Mouse (Mus musculus) forebrain, embryonic 15.5 days (tissue): ENCODE data around the gene Sco2. TPM values are rescaled to one million over a fixed set of nuclear protein-coding genes. Genes with fewer than 3 reads are reported as not detected.

Source experiments
- ATAC-seq: fragments of 200-750 bp; cut with Nextera tagmentation; replicated peaks from 2 replicates; pipeline ENCODE4 v1.8.0; 2017; ENCODE audit warnings: mild to moderate bottlenecking, moderate TSS enrichment, moderate library complexity
- H3K27ac ChIP-seq: fragments of 300-500 bp; sonication (generic); replicated peaks from 2 replicates; pipeline ENCODE4 v1.5.1; 2015; ENCODE audit warnings: mild to moderate bottlenecking, inconsistent platforms
- H3K27me3 ChIP-seq: fragments of 300-500 bp; sonication (generic); 2 replicates; pipeline ENCODE4 v1.6.1; 2015; ENCODE audit warnings: inconsistent platforms
- H3K36me3 ChIP-seq: fragments of 300-500 bp; sonication (generic); 2 replicates; pipeline ENCODE4 v1.6.1; 2015; ENCODE audit warnings: mild to moderate bottlenecking, inconsistent platforms
- H3K4me1 ChIP-seq: fragments of 300-500 bp; sonication (generic); 2 replicates; pipeline ENCODE4 v1.6.1; 2015; ENCODE audit warnings: inconsistent platforms
- H3K4me2 ChIP-seq: fragments of 300-500 bp; sonication (generic); replicated peaks from 2 replicates; pipeline ENCODE4 v1.6.1; 2015; ENCODE audit warnings: mild to moderate bottlenecking, inconsistent platforms
- H3K4me3 ChIP-seq: fragments of 300-500 bp; sonication (generic); 2 replicates; pipeline ENCODE4 v1.5.1; 2015; ENCODE audit warnings: mild to moderate bottlenecking, inconsistent platforms
- H3K9ac ChIP-seq: fragments of 300-500 bp; sonication (generic); replicated peaks from 2 replicates; pipeline ENCODE4 v1.6.1; 2015; ENCODE audit warnings: mild to moderate bottlenecking, inconsistent platforms
- H3K9me3 ChIP-seq: fragments of 300-500 bp; sonication (generic); 2 replicates; pipeline ENCODE4 v1.6.1; 2016; ENCODE audit warnings: inconsistent platforms
- WGBS: fragments of 180-500 bp; shearing (Covaris S2); methylation state at CpG from one replicate; pipeline ENCODE4 v1.1.7; 2015; ENCODE audit warnings: mixed read lengths; 5-methylcytosine and 5-hydroxymethylcytosine counted together
- polyA plus RNA-seq: library from polyadenylated mRNA; unstranded; fragments of >200 nt; fragmentation: Nextera tagmentation; extraction: Ambion mirVana; gene quantifications from 2 replicates; pipeline ENCODE4 v1.2.1, GENCODE M21; 2015

The Sco2 gene
- polyA plus RNA-seq, result 9.0 and 10.2 TPM in 2 replicates

- peak within 1 kb of the TSS; percentile 76 for H3K9ac ChIP-seq
- H3K27ac ChIP-seq, result peak within 1 kb of the TSS; percentile 93
- H3K4me1 ChIP-seq, result peaks cover 22% of the 10 kb centered on the region
- under 1% methylated on average over 42 of the region's 42 CpGs for WGBS
- H3K27me3 ChIP-seq, result peaks cover 31% of the 10 kb centered on the region
- H3K36me3 ChIP-seq, result peaks cover 38% of the 10 kb centered on the region
- H3K4me2 ChIP-seq, result peak within 1 kb of the TSS; percentile 65
- H3K4me3 ChIP-seq, result peak within 1 kb of the TSS; percentile 59
- ATAC-seq, result peak; percentile 86
- H3K9me3 ChIP-seq, result no peaks in the 10 kb centered on the region
These were observed at the start of gene Sco2 for GRCm38 (mm10) chr15:89373762-89374248. Gene Sco2 (minus strand): TSS chr15:89373846.

DNA sequence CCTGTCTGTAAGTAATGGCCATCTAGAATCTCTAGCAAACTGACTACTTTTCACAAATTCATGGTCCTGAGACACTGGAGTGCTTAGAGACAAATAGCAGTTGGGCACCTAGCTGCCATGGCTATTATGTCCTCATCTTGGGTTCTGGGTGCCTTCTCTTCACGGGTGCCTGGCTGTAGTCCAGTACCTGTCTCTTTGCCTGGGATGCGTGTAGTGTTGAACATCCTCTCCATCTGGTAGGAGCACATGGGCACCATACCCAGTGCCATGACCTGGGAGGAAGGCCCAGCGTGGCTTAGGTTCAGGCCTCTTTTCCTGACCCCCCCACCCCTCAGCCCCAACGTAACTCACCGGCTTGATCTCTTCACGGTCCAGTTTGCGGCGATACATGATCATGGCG lies 48.3 kb upstream of the Sco2 start:
- Histone ChIP-seq H3K27me3 (no peaks in the 10 kb centered on the region), H3K36me3 (peaks cover 34% of the 10 kb centered on the region; the same call in 1 of the 2 replicates), H3K4me3 (no peak overlapping the region), H3K9ac (no peak overlapping the region), H3K4me2 (no peak overlapping the region), H3K4me1 (no peaks in the 10 kb centered on the region), H3K27ac (no peak overlapping the region), H3K9me3 (no peaks in the 10 kb centered on the region)
- WGBS, result 94% methylated on average over 9 of the region's 9 CpGs
- no peak for ATAC-seq

- WGBS, result 91% methylated on average over 8 of the region's 8 CpGs
- ATAC-seq, result no peak
- no peaks in the 10 kb centered on the region for H3K4me1 ChIP-seq
These were observed 41.6 kb upstream of the Sco2 start for GRCm38 (mm10) chr15:89415282-89415681.

DNA sequence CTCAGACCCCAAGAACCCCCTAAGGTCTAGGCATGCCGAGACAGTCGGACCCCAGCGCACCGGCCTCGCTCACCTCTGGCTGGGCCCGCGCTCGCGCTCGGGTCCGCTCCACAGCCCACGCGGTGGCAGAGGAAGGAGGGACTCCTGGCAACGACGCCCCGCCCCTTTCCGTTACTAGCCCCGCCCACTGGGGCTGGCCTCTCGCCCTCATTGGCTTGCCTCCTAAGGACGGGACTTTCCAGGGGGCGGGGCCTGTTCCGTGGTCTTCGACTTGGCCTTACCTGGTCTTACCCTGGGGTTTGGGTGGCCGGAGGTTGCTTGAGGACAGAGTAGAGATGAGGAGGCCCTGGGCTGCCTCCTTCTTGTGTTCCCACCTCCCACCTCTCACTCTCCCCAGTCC lies 36.5 kb upstream of the Sco2 start, which contains the start of gene Syce3:
Gene Syce3, minus strand, starts transcription at position 386 of the 400 bp plus-strand sequence.
- Histone ChIP-seq H3K4me1 (no peaks in the 10 kb centered on the region), H3K4me2 (no peak within 1 kb of the TSS), H3K9ac (no peak within 1 kb of the TSS), H3K27ac (no peak within 1 kb of the TSS), H3K4me3 (no peak within 1 kb of the TSS), H3K27me3 (no peaks in the 10 kb centered on the region), H3K36me3 (no peaks in the 10 kb centered on the region), H3K9me3 (no peaks in the 10 kb centered on the region)
- ATAC-seq, result no peak
- WGBS, result 91% methylated on average over 22 of the region's 24 CpGs

More at GRCm38 (mm10) chr15:89415282-89415681, 41.6 kb upstream of the Sco2 start:
- H3K9ac ChIP-seq, result no peak overlapping the region
- peaks cover 16% of the 10 kb centered on the region; the same call in 1 of the 2 replicates for H3K36me3 ChIP-seq
- no peak overlapping the region for H3K4me2 ChIP-seq
- H3K9me3 ChIP-seq, result no peaks in the 10 kb centered on the region
- no peak overlapping the region for H3K4me3 ChIP-seq
- no peaks in the 10 kb centered on the region for H3K27me3 ChIP-seq
- no peak overlapping the region for H3K27ac ChIP-seq

GRCm38 (mm10) chr15:89406691-89407090 lies 33.0 kb upstream of the Sco2 start:
- no peak overlapping the region for H3K9ac ChIP-seq
- no peak overlapping the region for H3K4me2 ChIP-seq
- no peak for ATAC-seq
- no peaks in the 10 kb centered on the region for H3K9me3 ChIP-seq
- no peaks in the 10 kb centered on the region for H3K36me3 ChIP-seq
- no peaks in the 10 kb centered on the region for H3K27me3 ChIP-seq
- no peaks in the 10 kb centered on the region for H3K4me1 ChIP-seq
- H3K4me3 ChIP-seq, result no peak overlapping the region
- no peak overlapping the region for H3K27ac ChIP-seq

DNA sequence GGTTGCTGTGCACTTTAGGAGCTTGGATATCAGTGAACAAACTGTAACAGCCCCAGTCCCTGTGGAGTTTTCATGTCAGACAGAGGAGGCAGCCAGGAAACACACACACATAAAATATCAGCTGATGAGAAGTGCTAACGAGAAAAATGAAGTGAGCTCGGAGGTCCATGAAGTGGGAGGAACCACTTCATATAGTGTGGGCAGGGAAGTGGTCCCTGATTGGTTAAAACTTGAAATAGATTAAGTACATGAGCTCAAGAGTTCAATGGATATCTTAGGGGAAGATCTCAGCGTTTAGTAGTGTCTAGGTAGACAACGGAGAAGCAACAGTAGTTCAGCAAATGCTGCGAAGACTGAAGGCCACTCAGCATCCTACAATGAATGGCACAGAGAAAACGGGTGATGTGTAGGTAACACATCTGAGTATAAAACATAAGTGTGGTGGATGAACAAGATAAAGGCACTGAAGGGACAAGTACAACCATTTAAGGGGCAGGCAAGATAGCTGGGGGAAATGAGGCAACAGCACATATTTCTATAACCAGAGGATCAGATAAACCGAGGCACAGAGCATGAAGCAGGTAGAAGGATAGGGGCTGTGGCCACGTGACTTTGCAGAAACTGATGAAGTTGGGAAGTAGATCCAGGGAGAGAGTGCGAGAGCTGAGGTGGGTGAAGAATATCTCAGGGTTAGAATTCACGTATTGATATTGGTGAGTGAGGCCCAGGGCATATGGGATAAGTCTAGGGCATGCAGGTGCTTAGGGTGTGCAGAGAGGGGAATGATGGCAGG lies 31.4 kb upstream of the Sco2 start:
- H3K27ac ChIP-seq, result no peak overlapping the region
- ATAC-seq, result no peak
- H3K4me2 ChIP-seq, result no peak overlapping the region
- no peaks in the 10 kb centered on the region for H3K9me3 ChIP-seq
- no peaks in the 10 kb centered on the region for H3K27me3 ChIP-seq
- H3K4me3 ChIP-seq, result no peak overlapping the region
- H3K36me3 ChIP-seq, result no peaks in the 10 kb centered on the region
- no peak overlapping the region for H3K9ac ChIP-seq
- H3K4me1 ChIP-seq, result no peaks in the 10 kb centered on the region
- WGBS, result 88% methylated on average over 10 of the region's 10 CpGs

DNA sequence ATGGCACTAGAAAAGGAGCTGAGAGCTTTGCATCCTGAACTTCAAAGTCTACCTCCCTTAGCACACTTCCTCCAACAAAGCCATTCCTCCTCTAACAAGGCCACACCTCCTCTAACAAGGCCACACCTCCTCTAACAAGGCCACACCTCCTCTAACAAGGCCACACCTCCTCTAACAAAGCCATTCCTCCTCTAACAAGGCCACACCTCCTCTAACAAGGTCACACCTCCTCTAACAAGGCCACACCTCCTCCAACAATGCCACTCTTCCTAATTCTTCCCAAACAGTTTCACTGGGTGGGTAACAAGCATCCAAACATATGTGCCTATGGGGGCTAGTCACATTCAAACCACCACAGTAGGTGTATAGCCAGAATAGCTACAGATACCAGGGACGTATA lies 28.8 kb upstream of the Sco2 start:
- Histone ChIP-seq H3K4me3 (no peak overlapping the region), H3K4me2 (no peak overlapping the region), H3K27ac (no peak overlapping the region), H3K9ac (no peak overlapping the region), H3K36me3 (no peaks in the 10 kb centered on the region), H3K27me3 (no peaks in the 10 kb centered on the region), H3K4me1 (no peaks in the 10 kb centered on the region), H3K9me3 (no peaks in the 10 kb centered on the region)
- WGBS, result 90% methylated on average over 1 of the region's 1 CpGs
- no peak for ATAC-seq

- 44% methylated on average over 1 of the region's 1 CpGs for WGBS
These were observed 26.1 kb upstream of the Sco2 start for GRCm38 (mm10) chr15:89399716-89400115.

DNA sequence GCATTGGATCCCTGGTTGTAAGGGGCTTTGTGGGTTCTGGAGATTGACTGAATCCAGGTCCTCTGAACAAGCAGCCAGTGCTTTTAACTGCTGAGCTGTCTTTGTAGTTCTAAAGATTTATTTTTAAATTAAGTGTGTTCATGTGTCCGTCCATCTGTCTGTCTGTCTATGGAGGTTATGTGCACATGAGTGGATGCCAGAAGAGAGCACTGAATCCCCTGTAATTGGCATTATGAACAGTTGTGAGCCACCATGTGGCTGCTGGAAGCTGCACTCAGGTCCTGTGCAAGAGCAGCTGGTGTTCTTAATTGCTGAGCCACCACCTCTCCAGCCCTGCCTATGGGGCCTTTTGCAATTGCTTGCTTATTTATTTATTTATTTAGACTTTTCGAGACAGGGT lies 24.5 kb upstream of the Sco2 start:
- no peak overlapping the region for H3K4me2 ChIP-seq
- no peaks in the 10 kb centered on the region for H3K9me3 ChIP-seq
- 64% methylated on average over 2 of the region's 2 CpGs for WGBS
- H3K27me3 ChIP-seq, result no peaks in the 10 kb centered on the region
- no peaks in the 10 kb centered on the region for H3K4me1 ChIP-seq
- no peak overlapping the region for H3K4me3 ChIP-seq
- no peaks in the 10 kb centered on the region for H3K36me3 ChIP-seq
- no peak overlapping the region for H3K9ac ChIP-seq
- no peak overlapping the region for H3K27ac ChIP-seq
- ATAC-seq, result no peak

More at GRCm38 (mm10) chr15:89399716-89400115, 26.1 kb upstream of the Sco2 start:
- H3K4me1 ChIP-seq, result no peaks in the 10 kb centered on the region
- H3K4me3 ChIP-seq, result no peak overlapping the region
- no peak overlapping the region for H3K27ac ChIP-seq
- H3K9ac ChIP-seq, result no peak overlapping the region
- H3K36me3 ChIP-seq, result no peaks in the 10 kb centered on the region
- ATAC-seq, result no peak
- no peak overlapping the region for H3K4me2 ChIP-seq
- no peaks in the 10 kb centered on the region for H3K9me3 ChIP-seq
- H3K27me3 ChIP-seq, result no peaks in the 10 kb centered on the region

- Histone ChIP-seq H3K4me3 (no peak overlapping the region), H3K36me3 (no peaks in the 10 kb centered on the region), H3K9me3 (no peaks in the 10 kb centered on the region), H3K9ac (no peak overlapping the region), H3K27me3 (no peaks in the 10 kb centered on the region), H3K4me1 (no peaks in the 10 kb centered on the region), H3K27ac (no peak overlapping the region), H3K4me2 (no peak overlapping the region)
- 88% methylated on average over 4 of the region's 4 CpGs for WGBS
- ATAC-seq, result no peak
These were observed 23.2 kb upstream of the Sco2 start for GRCm38 (mm10) chr15:89396883-89397282.

GRCm38 (mm10) chr15:89390081-89390480 lies 16.4 kb upstream of the Sco2 start:
- H3K9ac ChIP-seq, result no peak overlapping the region
- no peaks in the 10 kb centered on the region for H3K9me3 ChIP-seq
- H3K4me1 ChIP-seq, result no peaks in the 10 kb centered on the region
- no peak overlapping the region for H3K27ac ChIP-seq
- no peak overlapping the region for H3K4me3 ChIP-seq
- no peaks in the 10 kb centered on the region for H3K27me3 ChIP-seq
- ATAC-seq, result no peak
- WGBS, result 86% methylated on average over 10 of the region's 10 CpGs
- no peaks in the 10 kb centered on the region for H3K36me3 ChIP-seq
- no peak overlapping the region for H3K4me2 ChIP-seq

DNA sequence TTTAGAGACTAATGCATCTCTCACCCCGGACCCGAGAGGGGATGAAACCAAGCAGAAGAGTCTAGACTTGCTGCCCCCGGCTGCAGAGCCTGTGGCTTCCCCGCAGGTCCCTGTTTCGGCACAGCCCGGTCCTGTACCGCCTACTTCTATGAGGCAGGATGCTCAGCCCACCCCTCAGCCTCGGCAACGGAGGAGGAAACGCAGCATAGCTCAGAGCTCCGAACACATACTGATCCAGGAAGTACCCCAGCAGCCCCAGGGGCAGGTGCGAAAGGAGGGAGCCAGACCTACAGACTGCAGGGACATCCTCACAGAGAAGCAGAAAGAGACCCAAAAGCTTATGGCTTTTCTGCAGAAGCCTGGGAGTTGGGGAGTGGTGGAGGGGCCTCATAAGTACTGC lies 13.5 kb upstream of the Sco2 start:
- no peaks in the 10 kb centered on the region for H3K9me3 ChIP-seq
- H3K27ac ChIP-seq, result no peak overlapping the region
- no peaks in the 10 kb centered on the region for H3K27me3 ChIP-seq
- no peak overlapping the region for H3K4me2 ChIP-seq
- H3K4me3 ChIP-seq, result no peak overlapping the region
- H3K9ac ChIP-seq, result no peak overlapping the region
- WGBS, result 53% methylated on average over 12 of the region's 12 CpGs
- no peaks in the 10 kb centered on the region for H3K4me1 ChIP-seq
- ATAC-seq, result no peak
- no peaks in the 10 kb centered on the region for H3K36me3 ChIP-seq
